Mouse (Mus musculus): ENCODE results near the gene Pomt2. TPM values are rescaled to one million over a fixed set of nuclear protein-coding genes. Genes with fewer than 3 reads are reported as not detected.

The Pomt2 gene
- polyA plus RNA-seq, 1 experiment from 2014 or later, result 6.2 TPM

DNA sequence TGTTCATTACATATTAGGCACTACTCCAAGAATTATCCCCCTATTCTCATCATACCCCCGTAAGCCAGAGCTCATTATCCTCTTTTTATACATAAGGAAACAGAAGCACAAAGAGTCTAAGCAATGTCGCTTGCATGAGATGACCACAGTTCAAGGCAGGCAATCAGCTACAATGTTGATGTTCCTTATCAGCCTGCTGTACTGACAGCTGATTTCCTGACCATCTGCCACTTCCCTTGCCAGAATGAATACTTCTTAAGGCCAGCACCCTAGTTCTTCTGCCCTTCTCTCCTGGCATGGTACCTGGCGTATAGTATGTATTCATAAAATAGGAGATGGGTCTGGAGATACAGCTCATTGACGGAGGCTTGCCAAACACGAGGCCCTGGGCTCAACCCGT lies 15.6 kb downstream of the Pomt2 start:
- H3K9ac ChIP-seq (ENCODE audit: low read depth, low read length), result no peak overlapping the region
- H3K27me3 ChIP-seq (replicated peaks; ENCODE audit: control insufficient read depth, insufficient read depth, low read length), result no peaks in the 10 kb centered on the region
- H3K9me3 ChIP-seq (ENCODE audit: control insufficient read depth), result no peaks in the 10 kb centered on the region
- H3K4me3 ChIP-seq (ENCODE audit: low read depth, low read length), result no peak overlapping the region
- no peak for ATAC-seq
- H3K4me2 ChIP-seq (replicated peaks; ENCODE audit: low read depth), result no peak overlapping the region
- H3K36me3 ChIP-seq (ENCODE audit: control insufficient read depth, insufficient read depth), result peaks cover 10% of the 10 kb centered on the region; the same call in 1 of the 2 replicates
- 88% methylated on average over 6 of the region's 6 CpGs for WGBS
- TF ChIP-seq CTCF (IDR thresholded peaks at IDR 0.05; ENCODE audit: low read depth), result no peak
- H3K27ac ChIP-seq (ENCODE audit: low read depth, low read length), result no peak overlapping the region
- no peaks in the 10 kb centered on the region for H3K4me1 ChIP-seq (replicated peaks; ENCODE audit: control insufficient read depth, insufficient read depth, low read length)

GRCm38 (mm10) chr12:87131619-87132018 lies 16.1 kb downstream of the Pomt2 start:
- H3K36me3 ChIP-seq (ENCODE audit: control insufficient read depth, insufficient read depth), result peaks cover 15% of the 10 kb centered on the region; the same call in 1 of the 2 replicates
- no peak overlapping the region for H3K4me2 ChIP-seq (replicated peaks; ENCODE audit: low read depth)
- no peak overlapping the region for H3K27ac ChIP-seq (ENCODE audit: low read depth, low read length)
- H3K9me3 ChIP-seq (ENCODE audit: control insufficient read depth), result no peaks in the 10 kb centered on the region
- H3K4me1 ChIP-seq (replicated peaks; ENCODE audit: control insufficient read depth, insufficient read depth, low read length), result no peaks in the 10 kb centered on the region
- ATAC-seq, result no peak
- H3K27me3 ChIP-seq (replicated peaks; ENCODE audit: control insufficient read depth, insufficient read depth, low read length), result no peaks in the 10 kb centered on the region
- H3K9ac ChIP-seq (ENCODE audit: low read depth, low read length), result no peak overlapping the region
- H3K4me3 ChIP-seq (ENCODE audit: low read depth, low read length), result no peak overlapping the region
- 65% methylated on average over 3 of the region's 3 CpGs for WGBS
- peak; percentile 73 for TF ChIP-seq CTCF (IDR thresholded peaks at IDR 0.05; ENCODE audit: low read depth)

DNA sequence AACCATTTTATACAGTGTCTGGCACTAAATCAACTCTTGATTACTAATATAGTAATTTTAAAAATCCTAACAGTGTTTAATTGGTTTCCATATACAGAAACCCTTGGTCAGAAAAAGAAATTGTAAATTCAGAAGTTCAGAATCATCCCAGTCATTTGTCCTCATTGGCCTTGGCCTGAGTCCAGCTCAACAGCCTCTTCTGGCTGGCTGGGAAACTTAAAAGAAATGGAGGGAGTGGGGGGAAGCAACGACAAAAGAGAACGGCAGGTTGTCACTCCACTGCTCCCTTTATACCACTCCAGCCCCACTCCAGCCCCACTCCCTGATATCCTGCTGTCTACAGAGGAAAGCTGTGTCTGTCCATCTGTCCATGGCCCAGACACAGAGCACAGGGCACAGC lies 16.6 kb downstream of the Pomt2 start:
- 50% methylated on average over 2 of the region's 2 CpGs for WGBS
- no peaks in the 10 kb centered on the region for H3K9me3 ChIP-seq (ENCODE audit: control insufficient read depth)
- no peak overlapping the region for H3K27ac ChIP-seq (ENCODE audit: low read depth, low read length)
- no peak overlapping the region for H3K4me2 ChIP-seq (replicated peaks; ENCODE audit: low read depth)
- no peaks in the 10 kb centered on the region for H3K27me3 ChIP-seq (replicated peaks; ENCODE audit: control insufficient read depth, insufficient read depth, low read length)
- TF ChIP-seq CTCF (IDR thresholded peaks at IDR 0.05; ENCODE audit: low read depth), result no peak
- no peak for ATAC-seq
- H3K36me3 ChIP-seq (ENCODE audit: control insufficient read depth, insufficient read depth), result peaks cover 15% of the 10 kb centered on the region; the same call in 1 of the 2 replicates
- no peak overlapping the region for H3K9ac ChIP-seq (ENCODE audit: low read depth, low read length)
- no peaks in the 10 kb centered on the region for H3K4me1 ChIP-seq (replicated peaks; ENCODE audit: control insufficient read depth, insufficient read depth, low read length)
- no peak overlapping the region for H3K4me3 ChIP-seq (ENCODE audit: low read depth, low read length)

DNA sequence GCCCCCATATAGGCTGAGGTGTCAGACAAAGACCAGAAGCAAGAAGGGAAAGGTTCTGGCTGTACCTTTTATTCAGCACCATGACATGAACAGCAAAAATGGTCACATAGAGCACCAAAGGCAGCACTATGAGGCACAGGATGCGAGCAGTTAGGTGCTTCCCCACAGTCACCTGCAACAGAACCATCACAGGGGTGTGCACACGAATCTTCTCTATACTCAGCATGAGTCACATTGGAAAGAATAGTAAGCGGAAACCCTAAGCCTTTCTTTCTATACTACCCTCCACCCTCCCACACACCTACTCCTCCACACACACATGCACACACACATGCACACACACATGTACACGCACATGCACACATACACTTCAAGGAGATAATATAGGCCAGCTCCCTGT lies 17.5 kb downstream of the Pomt2 start:
- no peak for TF ChIP-seq CTCF (IDR thresholded peaks at IDR 0.05; ENCODE audit: low read depth)
- Histone ChIP-seq H3K9ac (ENCODE audit: low read depth, low read length) (no peak overlapping the region), H3K27me3 (replicated peaks; ENCODE audit: control insufficient read depth, insufficient read depth, low read length) (no peaks in the 10 kb centered on the region), H3K4me1 (replicated peaks; ENCODE audit: control insufficient read depth, insufficient read depth, low read length) (no peaks in the 10 kb centered on the region), H3K4me2 (replicated peaks; ENCODE audit: low read depth) (no peak overlapping the region), H3K36me3 (ENCODE audit: control insufficient read depth, insufficient read depth) (peaks cover 15% of the 10 kb centered on the region; the same call in 1 of the 2 replicates), H3K4me3 (ENCODE audit: low read depth, low read length) (no peak overlapping the region), H3K27ac (ENCODE audit: low read depth, low read length) (no peak overlapping the region), H3K9me3 (ENCODE audit: control insufficient read depth) (no peaks in the 10 kb centered on the region)
- no peak for ATAC-seq
- WGBS, result 92% methylated on average over 4 of the region's 4 CpGs

DNA sequence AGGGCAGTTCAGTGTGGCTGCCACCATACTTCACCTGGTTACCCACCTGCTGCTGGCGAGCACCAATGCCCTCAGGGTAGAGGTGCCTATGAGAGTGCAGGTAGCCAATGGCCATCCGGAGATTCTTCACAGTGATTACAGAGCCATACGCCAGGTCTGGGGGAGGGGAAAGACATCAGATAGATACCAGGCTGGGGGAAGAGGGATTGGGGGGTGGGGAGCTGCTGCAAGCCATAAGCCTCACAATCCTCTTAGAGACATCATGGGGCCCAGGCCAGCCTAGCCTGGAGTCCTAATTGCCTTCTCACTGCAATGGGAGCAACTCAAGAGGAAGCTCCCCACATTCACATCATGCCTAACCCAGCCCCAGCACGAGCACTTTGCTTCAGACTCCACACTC lies 20.5 kb downstream of the Pomt2 start:
- no peak overlapping the region for H3K4me3 ChIP-seq (ENCODE audit: low read depth, low read length)
- no peaks in the 10 kb centered on the region for H3K9me3 ChIP-seq (ENCODE audit: control insufficient read depth)
- no peak for TF ChIP-seq CTCF (IDR thresholded peaks at IDR 0.05; ENCODE audit: low read depth)
- no peaks in the 10 kb centered on the region for H3K4me1 ChIP-seq (replicated peaks; ENCODE audit: control insufficient read depth, insufficient read depth, low read length)
- peaks cover 10% of the 10 kb centered on the region for H3K36me3 ChIP-seq (ENCODE audit: control insufficient read depth, insufficient read depth)
- no peak overlapping the region for H3K9ac ChIP-seq (ENCODE audit: low read depth, low read length)
- WGBS, result 79% methylated on average over 4 of the region's 4 CpGs
- H3K27ac ChIP-seq (ENCODE audit: low read depth, low read length), result no peak overlapping the region
- ATAC-seq, result no peak
- no peak overlapping the region for H3K4me2 ChIP-seq (replicated peaks; ENCODE audit: low read depth)
- no peaks in the 10 kb centered on the region for H3K27me3 ChIP-seq (replicated peaks; ENCODE audit: control insufficient read depth, insufficient read depth, low read length)

GRCm38 (mm10) chr12:87121918-87122589 lies 25.7 kb downstream of the Pomt2 start:
- Histone ChIP-seq H3K36me3 (ENCODE audit: control insufficient read depth, insufficient read depth) (peaks cover 11% of the 10 kb centered on the region), H3K4me1 (replicated peaks; ENCODE audit: control insufficient read depth, insufficient read depth, low read length) (no peaks in the 10 kb centered on the region), H3K27ac (ENCODE audit: low read depth, low read length) (no peak overlapping the region), H3K27me3 (replicated peaks; ENCODE audit: control insufficient read depth, insufficient read depth, low read length) (no peaks in the 10 kb centered on the region), H3K9me3 (ENCODE audit: control insufficient read depth) (no peaks in the 10 kb centered on the region), H3K4me3 (ENCODE audit: low read depth, low read length) (no peak overlapping the region), H3K4me2 (replicated peaks; ENCODE audit: low read depth) (no peak overlapping the region), H3K9ac (ENCODE audit: low read depth, low read length) (no peak overlapping the region)
- 61% methylated on average over 4 of the region's 4 CpGs for WGBS
- 0 out of 2 replicates have a peak, but pooled peaks have one; percentile 31 for ATAC-seq
- no peak for TF ChIP-seq CTCF (IDR thresholded peaks at IDR 0.05; ENCODE audit: low read depth)
